Mouse (Mus musculus) adrenal gland, postnatal 14 days (tissue): Measurements from ENCODE around the gene Slc16a10. TPM values are rescaled to one million over a fixed set of nuclear protein-coding genes. Genes with fewer than 3 reads are reported as not detected.

Experiments used
- DNase-seq: peaks from one replicate; pipeline ENCODE4 v3.0.0; 2021; ENCODE audit warnings: mixed read lengths
- total RNA-seq: library from RNA; stranded (reverse); gene quantifications from 2 replicates; pipeline ENCODE4 v1.2.3, GENCODE M21; 2021

Slc16a10 gene
- total RNA-seq, 1 experiment from 2014 or later: 29.7 TPM

GRCm38 (mm10) chr10:40149584-40150145 lies 7.6 kb upstream of the Slc16a10 start:
- no peak for DNase-seq

- DNase-seq: no peak
Measured at GRCm38 (mm10) chr10:40147325-40148059, 5.4 kb upstream of the Slc16a10 start.

DNA sequence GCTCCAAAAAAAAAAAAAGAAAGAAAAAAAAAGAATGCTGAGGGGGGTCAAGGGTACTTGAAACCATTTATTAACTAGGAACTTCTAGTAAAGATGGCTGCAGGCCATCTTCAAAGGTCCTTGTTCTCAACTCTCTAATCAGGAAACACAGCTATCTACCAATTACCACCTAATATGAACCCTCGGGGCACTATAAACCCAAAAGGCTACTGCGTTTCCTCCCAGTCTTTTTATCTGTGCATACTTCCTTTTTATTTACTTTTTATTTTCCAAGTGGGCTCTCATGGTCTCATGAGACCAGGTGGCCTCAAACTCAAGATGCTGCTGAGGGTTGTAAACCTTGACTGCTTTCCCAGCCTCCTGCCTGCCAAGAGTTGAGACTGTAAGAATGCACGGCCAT lies 4.4 kb upstream of the Slc16a10 start:
- no peak for DNase-seq

GRCm38 (mm10) chr10:40144815-40145214 lies 2.8 kb upstream of the Slc16a10 start:
- no peak for DNase-seq

GRCm38 (mm10) chr10:40141016-40141851 lies 824 bp downstream of the Slc16a10 start:
- DNase-seq: peak; percentile 47

DNA sequence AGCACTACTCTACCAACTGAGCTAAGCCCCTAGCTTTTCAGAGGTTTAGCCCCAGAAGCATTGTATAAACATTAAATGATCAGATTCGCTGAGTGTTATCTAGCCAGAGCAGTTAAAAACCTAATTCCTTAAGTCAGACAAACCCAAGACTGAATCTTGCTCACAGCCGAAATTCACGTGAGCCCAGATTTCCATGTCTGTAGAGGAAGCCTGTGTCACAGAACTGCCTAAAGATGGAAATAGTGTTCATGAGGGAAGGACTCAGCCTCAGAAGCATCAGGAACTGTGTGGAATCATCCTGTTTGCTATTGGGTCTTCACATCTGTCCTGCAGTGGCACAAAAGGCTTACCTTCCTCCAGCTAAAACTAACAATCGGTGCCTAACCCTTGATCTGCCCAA lies 2.4 kb downstream of the Slc16a10 start:
- no peak for DNase-seq

- DNase-seq: peak; percentile 47
Measured at GRCm38 (mm10) chr10:40135807-40136778, 6.0 kb downstream of the Slc16a10 start.

- DNase-seq: no peak
Measured at GRCm38 (mm10) chr10:40134906-40135305, 7.2 kb downstream of the Slc16a10 start.

- DNase-seq: no peak
Measured at GRCm38 (mm10) chr10:40133636-40134035, 8.4 kb downstream of the Slc16a10 start.

GRCm38 (mm10) chr10:40131690-40132418 lies 10.2 kb downstream of the Slc16a10 start:
- no peak for DNase-seq

DNA sequence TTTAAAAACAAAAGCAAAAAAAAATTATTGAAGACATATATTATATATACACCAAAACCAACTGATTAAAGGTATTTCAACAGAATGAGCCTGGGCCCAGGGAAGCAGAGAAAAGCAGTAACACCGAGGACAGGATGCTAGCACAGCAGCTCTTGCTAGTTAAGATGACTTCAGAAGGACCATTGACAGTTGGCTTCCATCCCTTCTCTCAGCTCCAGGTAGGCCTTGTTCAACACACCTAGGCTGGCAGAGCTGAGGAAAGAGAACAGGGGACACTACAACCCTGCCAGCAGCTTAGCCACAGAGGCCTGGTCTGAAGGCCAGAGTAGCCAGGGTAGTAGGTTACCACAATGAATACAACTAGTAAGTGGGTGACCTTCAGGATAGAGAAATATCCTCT lies 11.9 kb downstream of the Slc16a10 start:
- no peak for DNase-seq

- DNase-seq: no peak
Measured at GRCm38 (mm10) chr10:40129134-40129533, 12.9 kb downstream of the Slc16a10 start.

DNA sequence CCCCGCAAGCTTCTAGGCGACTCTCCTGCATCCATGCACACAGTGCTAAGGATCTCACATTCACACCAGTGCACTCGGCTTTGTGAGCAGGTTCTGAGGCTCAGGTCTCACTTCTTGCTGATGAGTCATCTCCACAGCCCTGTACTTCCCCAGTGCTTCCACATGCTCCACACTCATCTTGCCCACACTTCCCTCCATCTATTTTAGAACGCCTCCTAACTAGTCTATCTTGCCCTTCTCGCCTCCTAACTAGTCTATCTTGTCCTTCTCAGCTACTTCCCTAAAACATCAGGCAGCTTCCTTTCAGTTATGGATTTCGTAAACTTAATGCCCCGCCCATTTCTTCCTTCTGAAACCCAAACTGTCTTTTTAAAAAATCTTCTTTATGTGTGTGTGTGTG lies 13.6 kb downstream of the Slc16a10 start:
- DNase-seq: no peak

- peak; percentile 46 for DNase-seq
Measured at GRCm38 (mm10) chr10:40125200-40125599, 16.9 kb downstream of the Slc16a10 start.

- no peak for DNase-seq
Measured at GRCm38 (mm10) chr10:40124570-40124969, 17.5 kb downstream of the Slc16a10 start.

- no peak for DNase-seq
Measured at GRCm38 (mm10) chr10:40124096-40124495, 18.0 kb downstream of the Slc16a10 start.

DNA sequence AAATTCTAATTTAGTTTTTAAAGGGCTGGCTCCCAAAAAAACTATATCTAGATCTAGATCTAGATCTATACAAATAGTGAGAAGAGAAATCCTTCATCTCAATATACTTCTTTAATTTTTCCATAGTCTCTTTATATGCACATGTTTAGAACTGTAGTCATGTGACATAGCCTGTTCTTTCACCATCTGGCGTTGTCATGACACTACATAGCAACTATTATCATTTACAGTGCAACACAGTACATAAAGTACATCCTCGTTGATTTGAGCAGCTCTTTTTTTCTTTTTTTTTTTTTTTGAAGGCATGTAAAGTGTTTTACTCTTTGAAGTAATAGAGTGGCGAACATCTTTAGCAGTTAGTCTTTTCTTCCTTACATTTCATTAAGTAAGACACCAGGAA lies 22.6 kb downstream of the Slc16a10 start:
- no peak for DNase-seq

GRCm38 (mm10) chr10:40118743-40119387 lies 23.2 kb downstream of the Slc16a10 start:
- no peak for DNase-seq

- DNase-seq: no peak
Measured at GRCm38 (mm10) chr10:40113517-40114085, 28.5 kb downstream of the Slc16a10 start.

GRCm38 (mm10) chr10:40112256-40112655 lies 29.8 kb downstream of the Slc16a10 start:
- DNase-seq: no peak
